Mouse (Mus musculus): ENCODE data around the gene Defb45. TPM values are rescaled to one million over a fixed set of nuclear protein-coding genes. Genes with fewer than 3 reads are reported as not detected.

The Defb45 gene
- polyA plus RNA-seq, 1 experiment from 2014 or later: not detected

- no peaks in the 10 kb centered on the region for H3K27me3 ChIP-seq (ENCODE audit: control insufficient read depth, insufficient read depth, low read length)
- no peak overlapping the region for H3K4me2 ChIP-seq
- H3K9me3 ChIP-seq (ENCODE audit: control insufficient read depth, low read length): no peaks in the 10 kb centered on the region
- no peaks in the 10 kb centered on the region for H3K36me3 ChIP-seq (ENCODE audit: control insufficient read depth, insufficient read depth, low read length)
- no peak for ATAC-seq (ENCODE audit: low FRiP score)
- peak; percentile 37 for DNase-seq (ENCODE audit: low spot score, missing footprints)
- H3K4me3 ChIP-seq (ENCODE audit: low read depth, low read length): no peak overlapping the region
- no peak overlapping the region for H3K27ac ChIP-seq (ENCODE audit: low read depth, low read length)
- H3K9ac ChIP-seq (ENCODE audit: low read length): no peak overlapping the region
- H3K4me1 ChIP-seq (ENCODE audit: control insufficient read depth, insufficient read depth, low read length): no peaks in the 10 kb centered on the region
- 66% methylated on average over 2 of the region's 2 CpGs for WGBS
Observed at GRCm38 (mm10) chr2:152588450-152588849, 10.7 kb downstream of the Defb45 start.

GRCm38 (mm10) chr2:152586926-152587560 lies 12.2 kb downstream of the Defb45 start:
- no peak overlapping the region for H3K4me3 ChIP-seq (ENCODE audit: low read depth, low read length)
- 71% methylated on average over 4 of the region's 4 CpGs for WGBS
- no peak overlapping the region for H3K27ac ChIP-seq (ENCODE audit: low read depth, low read length)
- H3K9me3 ChIP-seq (ENCODE audit: control insufficient read depth, low read length): no peaks in the 10 kb centered on the region
- ATAC-seq (ENCODE audit: low FRiP score) (no peak), DNase-seq (ENCODE audit: low spot score, missing footprints) (peak; percentile 87)
- H3K36me3 ChIP-seq (ENCODE audit: control insufficient read depth, insufficient read depth, low read length): no peaks in the 10 kb centered on the region
- no peaks in the 10 kb centered on the region for H3K4me1 ChIP-seq (ENCODE audit: control insufficient read depth, insufficient read depth, low read length)
- no peak overlapping the region for H3K9ac ChIP-seq (ENCODE audit: low read length)
- no peaks in the 10 kb centered on the region for H3K27me3 ChIP-seq (ENCODE audit: control insufficient read depth, insufficient read depth, low read length)
- no peak overlapping the region for H3K4me2 ChIP-seq

GRCm38 (mm10) chr2:152580612-152581011 lies 18.6 kb downstream of the Defb45 start:
- DNase-seq (ENCODE audit: low spot score, missing footprints) (no peak), ATAC-seq (ENCODE audit: low FRiP score) (no peak)
- 92% methylated on average over 11 of the region's 11 CpGs for WGBS
- H3K9me3 ChIP-seq (ENCODE audit: control insufficient read depth, low read length): no peaks in the 10 kb centered on the region
- H3K27ac ChIP-seq (ENCODE audit: low read depth, low read length): no peak overlapping the region
- no peak overlapping the region for H3K4me3 ChIP-seq (ENCODE audit: low read depth, low read length)
- no peaks in the 10 kb centered on the region for H3K36me3 ChIP-seq (ENCODE audit: control insufficient read depth, insufficient read depth, low read length)
- H3K4me1 ChIP-seq (ENCODE audit: control insufficient read depth, insufficient read depth, low read length): no peaks in the 10 kb centered on the region
- no peak overlapping the region for H3K9ac ChIP-seq (ENCODE audit: low read length)
- no peak overlapping the region for H3K4me2 ChIP-seq
- no peaks in the 10 kb centered on the region for H3K27me3 ChIP-seq (ENCODE audit: control insufficient read depth, insufficient read depth, low read length)

- DNase-seq (ENCODE audit: low spot score, missing footprints): no peak
- no peaks in the 10 kb centered on the region for H3K27me3 ChIP-seq (ENCODE audit: control insufficient read depth, insufficient read depth, low read length)
- ATAC-seq (ENCODE audit: low FRiP score): no peak
- no peaks in the 10 kb centered on the region for H3K36me3 ChIP-seq (ENCODE audit: control insufficient read depth, insufficient read depth, low read length)
- H3K4me1 ChIP-seq (ENCODE audit: control insufficient read depth, insufficient read depth, low read length): no peaks in the 10 kb centered on the region
- WGBS: 76% methylated on average over 7 of the region's 7 CpGs
- no peak within 1 kb of the TSS for H3K4me3 ChIP-seq (ENCODE audit: low read depth, low read length)
- no peaks in the 10 kb centered on the region for H3K9me3 ChIP-seq (ENCODE audit: control insufficient read depth, low read length)
- H3K27ac ChIP-seq (ENCODE audit: low read depth, low read length): no peak within 1 kb of the TSS
- H3K9ac ChIP-seq (ENCODE audit: low read length): no peak within 1 kb of the TSS
- no peak within 1 kb of the TSS for H3K4me2 ChIP-seq
Observed at GRCm38 (mm10) chr2:152580107-152580506, 19.1 kb downstream of the Defb45 start, which contains the start of gene Defb19. Gene Defb19 (minus strand): TSS chr2:152580312.

GRCm38 (mm10) chr2:152573484-152573883 lies 25.7 kb downstream of the Defb45 start:
- Histone ChIP-seq H3K9me3 (ENCODE audit: control insufficient read depth, low read length) (no peaks in the 10 kb centered on the region), H3K4me3 (ENCODE audit: low read depth, low read length) (no peak overlapping the region), H3K9ac (ENCODE audit: low read length) (no peak overlapping the region), H3K27me3 (ENCODE audit: control insufficient read depth, insufficient read depth, low read length) (no peaks in the 10 kb centered on the region), H3K27ac (ENCODE audit: low read depth, low read length) (no peak overlapping the region), H3K4me2 (no peak overlapping the region), H3K36me3 (ENCODE audit: control insufficient read depth, insufficient read depth, low read length) (no peaks in the 10 kb centered on the region), H3K4me1 (ENCODE audit: control insufficient read depth, insufficient read depth, low read length) (no peaks in the 10 kb centered on the region)
- DNase-seq (ENCODE audit: low spot score, missing footprints): no peak
- ATAC-seq (ENCODE audit: low FRiP score): no peak
- WGBS: 94% methylated on average over 8 of the region's 8 CpGs

GRCm38 (mm10) chr2:152572114-152572794 lies 26.9 kb downstream of the Defb45 start, which contains the start of gene Defb21:
Gene Defb21 (plus strand): TSS chr2:152572744.
- H3K4me2 ChIP-seq: no peak within 1 kb of the TSS
- ATAC-seq (ENCODE audit: low FRiP score) (no peak), DNase-seq (ENCODE audit: low spot score, missing footprints) (no peak)
- H3K9ac ChIP-seq (ENCODE audit: low read length): no peak within 1 kb of the TSS
- H3K27ac ChIP-seq (ENCODE audit: low read depth, low read length): no peak within 1 kb of the TSS
- no peaks in the 10 kb centered on the region for H3K27me3 ChIP-seq (ENCODE audit: control insufficient read depth, insufficient read depth, low read length)
- H3K4me3 ChIP-seq (ENCODE audit: low read depth, low read length): no peak within 1 kb of the TSS
- no peaks in the 10 kb centered on the region for H3K4me1 ChIP-seq (ENCODE audit: control insufficient read depth, insufficient read depth, low read length)
- H3K9me3 ChIP-seq (ENCODE audit: control insufficient read depth, low read length): no peaks in the 10 kb centered on the region
- 65% methylated on average over 11 of the region's 11 CpGs for WGBS
- no peaks in the 10 kb centered on the region for H3K36me3 ChIP-seq (ENCODE audit: control insufficient read depth, insufficient read depth, low read length)

- no peak overlapping the region for H3K9ac ChIP-seq (ENCODE audit: low read length)
- H3K27ac ChIP-seq (ENCODE audit: low read depth, low read length): no peak overlapping the region
- no peak overlapping the region for H3K4me3 ChIP-seq (ENCODE audit: low read depth, low read length)
- no peaks in the 10 kb centered on the region for H3K27me3 ChIP-seq (ENCODE audit: control insufficient read depth, insufficient read depth, low read length)
- ATAC-seq (ENCODE audit: low FRiP score) (no peak), DNase-seq (ENCODE audit: low spot score, missing footprints) (no peak)
- H3K36me3 ChIP-seq (ENCODE audit: control insufficient read depth, insufficient read depth, low read length): no peaks in the 10 kb centered on the region
- no peaks in the 10 kb centered on the region for H3K4me1 ChIP-seq (ENCODE audit: control insufficient read depth, insufficient read depth, low read length)
- H3K4me2 ChIP-seq: no peak overlapping the region
- WGBS: 84% methylated on average over 6 of the region's 6 CpGs
- H3K9me3 ChIP-seq (ENCODE audit: control insufficient read depth, low read length): no peaks in the 10 kb centered on the region
Observed at GRCm38 (mm10) chr2:152570313-152570712, 28.9 kb downstream of the Defb45 start.

- no peaks in the 10 kb centered on the region for H3K4me1 ChIP-seq (ENCODE audit: control insufficient read depth, insufficient read depth, low read length)
- DNase-seq (ENCODE audit: low spot score, missing footprints): no peak
- no peak overlapping the region for H3K4me3 ChIP-seq (ENCODE audit: low read depth, low read length)
- WGBS: 82% methylated on average over 4 of the region's 4 CpGs
- H3K4me2 ChIP-seq: no peak overlapping the region
- H3K36me3 ChIP-seq (ENCODE audit: control insufficient read depth, insufficient read depth, low read length): no peaks in the 10 kb centered on the region
- H3K27me3 ChIP-seq (ENCODE audit: control insufficient read depth, insufficient read depth, low read length): no peaks in the 10 kb centered on the region
- no peak for ATAC-seq (ENCODE audit: low FRiP score)
- H3K27ac ChIP-seq (ENCODE audit: low read depth, low read length): no peak overlapping the region
- H3K9me3 ChIP-seq (ENCODE audit: control insufficient read depth, low read length): no peaks in the 10 kb centered on the region
- no peak overlapping the region for H3K9ac ChIP-seq (ENCODE audit: low read length)
Observed at GRCm38 (mm10) chr2:152569881-152570280, 29.3 kb downstream of the Defb45 start.

GRCm38 (mm10) chr2:152569038-152569437 lies 30.2 kb downstream of the Defb45 start, which contains the start of gene Gm17416:
Gene Gm17416 (plus strand): TSS chr2:152569338.
- no peak for DNase-seq (ENCODE audit: low spot score, missing footprints)
- 92% methylated on average over 5 of the region's 5 CpGs for WGBS
- no peak within 1 kb of the TSS for H3K4me2 ChIP-seq
- H3K27me3 ChIP-seq (ENCODE audit: control insufficient read depth, insufficient read depth, low read length): no peaks in the 10 kb centered on the region
- ATAC-seq (ENCODE audit: low FRiP score): no peak
- H3K36me3 ChIP-seq (ENCODE audit: control insufficient read depth, insufficient read depth, low read length): no peaks in the 10 kb centered on the region
- no peaks in the 10 kb centered on the region for H3K4me1 ChIP-seq (ENCODE audit: control insufficient read depth, insufficient read depth, low read length)
- H3K9me3 ChIP-seq (ENCODE audit: control insufficient read depth, low read length): no peaks in the 10 kb centered on the region
- H3K4me3 ChIP-seq (ENCODE audit: low read depth, low read length): no peak within 1 kb of the TSS
- no peak within 1 kb of the TSS for H3K27ac ChIP-seq (ENCODE audit: low read depth, low read length)
- no peak within 1 kb of the TSS for H3K9ac ChIP-seq (ENCODE audit: low read length)
